Mouse (Mus musculus): ENCODE measurements around the gene Akap2. TPM values are rescaled to one million over a fixed set of nuclear protein-coding genes. Genes with fewer than 3 reads are reported as not detected.

Akap2 gene
- total and polyA plus RNA-seq, 3 experiments = 1.7 to 7.2 TPM; not detected in 1

GRCm38 (mm10) chr4:57762424-57762823 lies 45.0 kb downstream of the Akap2 start:
- no peak overlapping the region for H3K9ac ChIP-seq (ENCODE audit: control insufficient read depth, low read depth, low read length, poor library complexity, severe bottlenecking)
- no peaks in the 10 kb centered on the region for H3K9me3 ChIP-seq (replicated peaks; ENCODE audit: insufficient read depth, low read length)
- no peak for DNase-seq (ENCODE audit: low read depth, low spot score)
- no peaks in the 10 kb centered on the region for H3K79me2 ChIP-seq (ENCODE audit: control insufficient read depth, insufficient read depth, low read length, poor library complexity)
- H3K4me3 ChIP-seq (ENCODE audit: control insufficient read depth in 1 of 2, insufficient read depth in 1 of 2, low read depth in 2 of 2, low read length in 2 of 2) = no peak overlapping the region
- H3K27ac ChIP-seq (ENCODE audit: control insufficient read depth, low read depth, low read length) = no peak overlapping the region
- H3K27me3 ChIP-seq (ENCODE audit: control insufficient read depth in 1 of 2, insufficient read depth in 2 of 2, low read length in 2 of 2) = peaks cover 1 to 4% of the 10 kb centered on the region in 2 experiments; a peak in 2 of 4 replicates
- no peaks in the 10 kb centered on the region for H3K4me1 ChIP-seq (ENCODE audit: control insufficient read depth in 1 of 2, insufficient read depth in 2 of 2, low read length in 2 of 2)
- TF ChIP-seq MAFK (IDR thresholded peaks at IDR 0.05; ENCODE audit: borderline replicate concordance, low read depth, low read length) (no peak), KAT2A (conservative IDR thresholded peaks at IDR 0.05; ENCODE audit: low read depth, low read length) (no peak), GABPA (IDR thresholded peaks at IDR 0.05; ENCODE audit: low read depth, low read length) (no peak), ZC3H11A (IDR thresholded peaks at IDR 0.05; ENCODE audit: low read depth, low read length) (no peak), NELFE (IDR thresholded peaks at IDR 0.05; ENCODE audit: low read depth, low read length) (no peak), ETS1 (IDR thresholded peaks at IDR 0.05; ENCODE audit: low read depth, low read length) (no peak), ZKSCAN1 (IDR thresholded peaks at IDR 0.05; ENCODE audit: low read depth, low read length) (no peak), POLR2AphosphoS2 (IDR thresholded peaks at IDR 0.05; ENCODE audit: low read length) (no peak), MAZ (IDR thresholded peaks at IDR 0.05; ENCODE audit: low read depth, low read length) (no peak), SIN3A (IDR thresholded peaks at IDR 0.05; ENCODE audit: low read length) (no peak), UBTF (IDR thresholded peaks at IDR 0.05; ENCODE audit: borderline replicate concordance, insufficient read depth, low read depth, low read length) (no peak), MEF2A (IDR thresholded peaks at IDR 0.05; ENCODE audit: extremely low read depth, insufficient replicate concordance, low read depth, low read length, poor library complexity, severe bottlenecking) (no peak), USF2 (IDR thresholded peaks at IDR 0.05; ENCODE audit: borderline replicate concordance in 1 of 2, insufficient read depth in 1 of 2, low read depth in 1 of 2, low read length in 2 of 2) (no peak)
- H3K36me3 ChIP-seq (ENCODE audit: control insufficient read depth in 1 of 2, insufficient read depth in 2 of 2, low read length in 2 of 2) = no peaks in the 10 kb centered on the region

DNA sequence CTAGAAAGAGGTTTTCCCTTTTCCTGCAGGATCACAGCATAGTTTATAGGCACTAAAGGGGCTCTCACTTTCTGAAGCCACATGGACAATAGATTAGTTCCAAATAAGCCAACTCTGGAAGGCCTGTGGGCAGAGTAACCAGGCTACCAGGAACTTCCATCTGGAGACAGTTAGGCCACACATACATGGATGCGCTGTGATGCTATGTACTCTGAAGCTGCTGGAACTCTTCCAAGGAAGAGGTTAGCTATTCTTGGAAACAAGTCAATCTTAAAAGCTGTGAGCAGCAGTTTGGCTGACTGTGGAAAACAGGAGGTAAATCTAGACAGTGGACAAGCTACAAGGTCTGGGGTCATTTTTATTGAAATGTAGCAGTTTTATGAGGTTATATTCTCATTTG lies 46.9 kb downstream of the Akap2 start:
- Histone ChIP-seq H3K79me2 (ENCODE audit: control insufficient read depth, insufficient read depth, low read length, poor library complexity) (no peaks in the 10 kb centered on the region), H3K27ac (ENCODE audit: control insufficient read depth, low read depth, low read length) (no peak overlapping the region), H3K4me1 (ENCODE audit: control insufficient read depth in 1 of 2, insufficient read depth in 2 of 2, low read length in 2 of 2) (no peaks in the 10 kb centered on the region), H3K9ac (ENCODE audit: control insufficient read depth, low read depth, low read length, poor library complexity, severe bottlenecking) (no peak overlapping the region), H3K27me3 (ENCODE audit: control insufficient read depth in 1 of 2, insufficient read depth in 2 of 2, low read length in 2 of 2) (peaks cover 1 to 4% of the 10 kb centered on the region in 2 experiments; a peak in 2 of 4 replicates), H3K9me3 (replicated peaks; ENCODE audit: insufficient read depth, low read length) (no peaks in the 10 kb centered on the region), H3K36me3 (ENCODE audit: control insufficient read depth in 1 of 2, insufficient read depth in 2 of 2, low read length in 2 of 2) (no peaks in the 10 kb centered on the region), H3K4me3 (ENCODE audit: control insufficient read depth in 1 of 2, insufficient read depth in 1 of 2, low read depth in 2 of 2, low read length in 2 of 2) (no peak overlapping the region)
- no peak for DNase-seq (ENCODE audit: low read depth, low spot score)
- TF ChIP-seq MXI1 (IDR thresholded peaks at IDR 0.05; ENCODE audit: low read depth, low read length) (no peak), NRF1 (IDR thresholded peaks at IDR 0.05; ENCODE audit: insufficient read depth, low read depth, low read length, poor library complexity, severe bottlenecking) (no peak), MYB (IDR thresholded peaks at IDR 0.05; ENCODE audit: low read depth, low read length) (no peak), GABPA (IDR thresholded peaks at IDR 0.05; ENCODE audit: low read depth, low read length) (no peak), USF2 (IDR thresholded peaks at IDR 0.05; ENCODE audit: borderline replicate concordance in 1 of 2, insufficient read depth in 1 of 2, low read depth in 1 of 2, low read length in 2 of 2) (no peak), UBTF (IDR thresholded peaks at IDR 0.05; ENCODE audit: borderline replicate concordance, insufficient read depth, low read depth, low read length) (no peak), BHLHE40 (IDR thresholded peaks at IDR 0.05; ENCODE audit: borderline replicate concordance, low read depth, low read length) (no peak), POLR2AphosphoS5 (IDR thresholded peaks at IDR 0.05; ENCODE audit: borderline replicate concordance, low read depth, low read length) (no peak), POLR2AphosphoS2 (IDR thresholded peaks at IDR 0.05; ENCODE audit: low read length) (no peak), ZKSCAN1 (IDR thresholded peaks at IDR 0.05; ENCODE audit: low read depth, low read length) (no peak), SMC3 (IDR thresholded peaks at IDR 0.05; ENCODE audit: low read depth, low read length) (no peak), SIN3A (IDR thresholded peaks at IDR 0.05; ENCODE audit: low read length) (no peak)
